Mouse (Mus musculus) CD4-positive, CD25-positive, alpha-beta regulatory T cell, adult 4 months (primary cell): Measurements from ENCODE around the gene Crtc2. TPM values are rescaled to one million over a fixed set of nuclear protein-coding genes. Genes with fewer than 3 reads are reported as not detected.
"Not testable (repeated sequence)": the region's sequence is repeated elsewhere in the genome, so short reads cannot be mapped to it uniquely, and the experiment has no call there.

Experiments
- ATAC-seq: one replicate; pipeline ENCODE4 v1.8.0; 2017
- polyA plus RNA-seq, 2 experiments: library from polyadenylated mRNA; unstranded; fragments of 100-300 nt; shearing (Covaris generic); gene quantifications; one replicate each; pipeline ENCODE4 v1.2.1; 2017

Gene Crtc2
- polyA plus RNA-seq, 2 experiments from 2014 or later, result 34.0 to 50.6 TPM

- no peak for ATAC-seq
These were observed 10.8 kb upstream of the Crtc2 start, which contains the start of gene Creb3l4 for GRCm38 (mm10) chr3:90242984-90243775. Gene Creb3l4 (minus strand): TSS chr3:90243512.

GRCm38 (mm10) chr3:90245406-90245805 lies 8.6 kb upstream of the Crtc2 start:
- ATAC-seq, result peak; percentile 62

- ATAC-seq, result peak; percentile 25
These were observed 6.4 kb upstream of the Crtc2 start for GRCm38 (mm10) chr3:90247630-90247959.

GRCm38 (mm10) chr3:90247960-90248745 lies 5.8 kb upstream of the Crtc2 start, which contains the start of gene Slc39a1:
Gene Slc39a1 (plus strand): TSS chr3:90248172.
- ATAC-seq, result peak; percentile 93

- ATAC-seq, result no peak
These were observed 5.2 kb upstream of the Crtc2 start for GRCm38 (mm10) chr3:90248746-90249100.

GRCm38 (mm10) chr3:90250791-90251190 lies 3.2 kb upstream of the Crtc2 start:
- no peak for ATAC-seq

GRCm38 (mm10) chr3:90251731-90252226 lies 2.2 kb upstream of the Crtc2 start:
- ATAC-seq, result not testable (repeated sequence)

GRCm38 (mm10) chr3:90252659-90253058 lies 1.3 kb upstream of the Crtc2 start:
- ATAC-seq, result not testable (repeated sequence)

GRCm38 (mm10) chr3:90253174-90253573 lies 789 bp upstream of the Crtc2 start:
- ATAC-seq, result not testable (repeated sequence)

GRCm38 (mm10) chr3:90254419-90255193 lies 643 bp downstream of the Crtc2 start:
- peak; percentile 35 for ATAC-seq

- no peak for ATAC-seq
These were observed 1.2 kb downstream of the Crtc2 start for GRCm38 (mm10) chr3:90255194-90255565.

- no peak for ATAC-seq
These were observed 1.9 kb downstream of the Crtc2 start for GRCm38 (mm10) chr3:90255784-90256353.

- no peak for ATAC-seq
These were observed 3.0 kb downstream of the Crtc2 start for GRCm38 (mm10) chr3:90256731-90257530.

GRCm38 (mm10) chr3:90258521-90258920 lies 4.6 kb downstream of the Crtc2 start:
- ATAC-seq, result no peak

- ATAC-seq, result no peak
These were observed 9.3 kb downstream of the Crtc2 start for GRCm38 (mm10) chr3:90263121-90263771.

GRCm38 (mm10) chr3:90264687-90265033 lies 10.7 kb downstream of the Crtc2 start:
- ATAC-seq, result no peak

- peak; percentile 87 for ATAC-seq
These were observed 11.3 kb downstream of the Crtc2 start, which contains the start of gene Dennd4b for GRCm38 (mm10) chr3:90265034-90265931. Gene Dennd4b (plus strand): TSS chr3:90265185.

- peak; percentile 36 for ATAC-seq
These were observed 12.2 kb downstream of the Crtc2 start for GRCm38 (mm10) chr3:90265932-90266741.
